Mouse (Mus musculus): ENCODE measurements around the gene Zfp12.

- no peak for TF ChIP-seq CTCF (IDR thresholded peaks at IDR 0.05; ENCODE audit: control insufficient read depth, insufficient read depth, low read length)
- no peak for TF ChIP-seq POLR2A (IDR thresholded peaks at IDR 0.05; ENCODE audit: borderline replicate concordance, control insufficient read depth, low read depth, low read length)
Measured at GRCm38 (mm10) chr5:143289299-143289698, 54.3 kb downstream of the Zfp12 start.

Data from bone marrow, adult 2 months (tissue).